Mouse (Mus musculus) midbrain, embryonic 15.5 days (tissue): ENCODE data around the gene Nfe2l1. TPM values are rescaled to one million over a fixed set of nuclear protein-coding genes. Genes with fewer than 3 reads are reported as not detected.

Source experiments
- ATAC-seq: fragments of 200-750 bp; cut with Nextera tagmentation; replicated peaks from 2 replicates; pipeline ENCODE4 v1.8.0; 2017; ENCODE audit warnings: moderate TSS enrichment
- H3K27ac ChIP-seq: fragments of 300-500 bp; sonication (generic); 2 replicates; pipeline ENCODE4 v1.5.1; 2015; ENCODE audit warnings: mild to moderate bottlenecking, inconsistent platforms
- H3K27me3 ChIP-seq: fragments of 300-500 bp; sonication (generic); replicated peaks from 2 replicates; pipeline ENCODE4 v1.6.1; 2015; ENCODE audit warnings: inconsistent platforms
- H3K36me3 ChIP-seq: fragments of 300-500 bp; sonication (generic); replicated peaks from 2 replicates; pipeline ENCODE4 v1.6.1; 2015; ENCODE audit warnings: inconsistent platforms
- H3K4me1 ChIP-seq: fragments of 300-500 bp; sonication (generic); 2 replicates; pipeline ENCODE4 v1.6.1; 2015; ENCODE audit warnings: inconsistent platforms
- H3K4me2 ChIP-seq: fragments of 300-500 bp; sonication (generic); 2 replicates; pipeline ENCODE4 v1.6.1; 2015; ENCODE audit warnings: inconsistent platforms, mild to moderate bottlenecking, moderate library complexity
- H3K4me3 ChIP-seq: fragments of 300-500 bp; sonication (generic); 2 replicates; pipeline ENCODE4 v1.5.1; 2015; ENCODE audit warnings: mild to moderate bottlenecking, inconsistent platforms
- H3K9ac ChIP-seq: fragments of 300-500 bp; sonication (generic); 2 replicates; pipeline ENCODE4 v1.6.1; 2015; ENCODE audit warnings: mild to moderate bottlenecking, inconsistent platforms
- H3K9me3 ChIP-seq: fragments of 300-500 bp; sonication (generic); 2 replicates; pipeline ENCODE4 v1.6.1; 2016; ENCODE audit warnings: inconsistent platforms
- WGBS: fragments of 180-500 bp; shearing (Covaris S2); methylation state at CpG from one replicate; pipeline ENCODE4 v1.1.7; 2015; ENCODE audit warnings: mixed read lengths; 5-methylcytosine and 5-hydroxymethylcytosine counted together
- microRNA counts: library from miRNA; unstranded; fragments of <30 nt; microRNA quantifications from one replicate; lab custom pipeline; 2016
- microRNA-seq: library from miRNA; unstranded; fragments of <30 nt; microRNA quantifications from one replicate; pipeline ENCODE4, GENCODE M21; 2016
- polyA plus RNA-seq: library from polyadenylated mRNA; unstranded; fragments of >200 nt; fragmentation: Nextera tagmentation; extraction: Ambion mirVana; gene quantifications from 2 replicates; pipeline ENCODE4 v1.2.1, GENCODE M21; 2015

The Nfe2l1 gene
- polyA plus RNA-seq, 1 experiment from 2014 or later: 80.9 TPM

DNA sequence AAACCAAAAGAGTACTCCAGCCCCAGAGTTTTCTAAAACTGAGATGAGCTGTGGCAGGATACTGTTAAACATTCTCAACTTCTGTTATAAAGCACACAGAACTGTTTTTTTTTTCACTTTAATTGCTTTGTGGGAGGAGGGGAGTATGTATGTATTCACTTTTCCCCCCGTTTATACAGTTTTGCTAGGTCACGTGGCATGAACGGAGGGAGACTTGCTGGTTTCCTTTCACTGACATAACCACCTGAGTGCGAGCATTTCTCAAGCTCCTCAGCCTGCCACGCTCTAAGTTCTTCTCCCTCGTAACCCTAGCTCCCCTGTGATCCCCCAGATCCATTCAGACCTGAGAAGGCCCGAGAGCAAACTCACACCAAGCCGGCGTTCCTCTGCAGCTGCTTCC, 57.4 kb downstream of the Nfe2l1 start:
- H3K27ac ChIP-seq: no peak overlapping the region
- no peaks in the 10 kb centered on the region for H3K27me3 ChIP-seq
- H3K9me3 ChIP-seq: no peaks in the 10 kb centered on the region
- H3K36me3 ChIP-seq: peaks cover 24% of the 10 kb centered on the region
- H3K4me1 ChIP-seq: peaks cover 26% of the 10 kb centered on the region
- no peak overlapping the region for H3K9ac ChIP-seq
- no peak overlapping the region for H3K4me3 ChIP-seq
- no peak for ATAC-seq
- no peak overlapping the region for H3K4me2 ChIP-seq
- 93% methylated on average over 9 of the region's 9 CpGs for WGBS

DNA sequence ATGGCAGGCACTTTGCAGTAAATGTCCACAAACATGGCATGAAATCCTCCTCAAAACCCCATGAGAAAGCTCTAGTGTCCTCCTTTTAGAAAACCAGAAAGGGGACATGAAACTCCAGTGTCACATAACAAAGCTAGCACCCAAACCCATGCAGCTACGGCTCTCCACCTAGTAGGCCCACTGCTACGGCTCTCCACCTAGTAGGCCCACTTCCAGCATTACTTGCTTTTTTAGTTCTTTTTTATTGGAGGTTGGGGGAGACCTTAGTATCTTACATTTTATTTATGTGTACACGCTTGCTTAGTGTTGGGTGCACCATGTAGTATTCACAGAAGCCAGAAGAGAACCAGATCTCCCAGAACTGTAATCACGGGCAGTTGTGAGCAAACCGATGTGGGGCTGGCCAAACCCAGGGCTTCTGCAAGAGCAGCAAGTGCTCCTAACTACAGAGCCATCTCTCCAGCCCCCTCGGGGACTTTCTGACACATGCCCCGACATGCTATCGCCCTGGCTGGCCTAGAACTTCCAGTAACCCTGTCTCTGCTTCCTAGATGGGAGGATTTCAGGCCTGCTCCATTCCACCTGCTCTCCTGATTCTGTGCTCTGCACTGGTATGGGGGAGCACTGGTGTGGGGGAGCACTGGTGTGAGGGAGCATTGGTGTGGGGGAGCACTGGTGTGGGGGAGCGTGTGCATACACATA, 58.3 kb downstream of the Nfe2l1 start:
- Histone ChIP-seq H3K4me2 (no peak overlapping the region), H3K4me3 (no peak overlapping the region), H3K9me3 (no peaks in the 10 kb centered on the region), H3K9ac (no peak overlapping the region), H3K27me3 (no peaks in the 10 kb centered on the region), H3K4me1 (peaks cover 31% of the 10 kb centered on the region), H3K36me3 (peaks cover 24% of the 10 kb centered on the region), H3K27ac (no peak overlapping the region)
- 95% methylated on average over 9 of the region's 9 CpGs for WGBS
- ATAC-seq: no peak

DNA sequence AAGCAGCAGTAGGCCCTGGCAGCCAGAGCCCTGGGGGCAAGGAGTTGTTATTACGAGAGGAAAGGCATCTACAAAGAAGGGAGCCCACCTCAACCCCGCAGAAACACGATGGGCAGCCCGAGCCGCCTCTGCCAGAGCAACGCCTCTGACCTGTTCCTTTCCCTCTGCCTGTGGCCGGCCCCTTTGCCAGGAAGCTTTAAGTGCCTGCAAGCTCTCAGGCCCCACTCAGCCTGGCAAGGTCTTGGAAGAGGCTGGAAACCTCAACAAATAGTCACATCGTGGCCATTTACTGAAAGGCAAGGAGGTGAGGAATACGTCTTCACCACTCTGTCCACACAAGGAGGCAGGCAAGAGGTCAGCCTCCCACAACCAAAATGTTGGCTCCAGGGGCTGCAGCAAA, 61.5 kb downstream of the Nfe2l1 start:
- H3K4me1 ChIP-seq: peaks cover 42% of the 10 kb centered on the region
- H3K27ac ChIP-seq: peak overlapping the region; percentile 69
- 52% methylated on average over 9 of the region's 9 CpGs for WGBS
- no peaks in the 10 kb centered on the region for H3K9me3 ChIP-seq
- no peak overlapping the region for H3K9ac ChIP-seq
- no peak for ATAC-seq
- no peaks in the 10 kb centered on the region for H3K27me3 ChIP-seq
- H3K4me2 ChIP-seq: no peak overlapping the region
- H3K4me3 ChIP-seq: no peak overlapping the region
- peaks cover 24% of the 10 kb centered on the region for H3K36me3 ChIP-seq

MicroRNAs within 50 kb of the gene (microRNA counts, 519-probe panel; counts per million panel counts)
- 3,125 counts per million, percentile 72 among the panel's probes with 10 or more counts for microRNA mmu-miR-152 (lab: Ali Mortazavi, UCI)

Small RNAs within 50 kb of the gene (microRNA-seq; reads per million reads assigned to microRNA genes)
- 35.9 reads per million, percentile 42 among the genes with 10 or more reads in this experiment for gene Mir152

Other genes with a start within 250 kb of the Nfe2l1 start
- gene Snx11, start 52.4 kb downstream of the Nfe2l1 start, polyA plus RNA-seq: 47.2 and 51.1 TPM in 2 replicates
- gene Cbx1, start 40.8 kb downstream of the Nfe2l1 start, polyA plus RNA-seq: 70.6 and 76.7 TPM in 2 replicates
- gene Copz2, start 19.9 kb upstream of the Nfe2l1 start, polyA plus RNA-seq: 19.9 and 20.5 TPM in 2 replicates
- gene Cdk5rap3, start 86.5 kb upstream of the Nfe2l1 start, polyA plus RNA-seq: 88.2 and 91.7 TPM in 2 replicates
- gene Prr15l, start 98.1 kb upstream of the Nfe2l1 start, polyA plus RNA-seq: 0.17 and 0.30 TPM in 2 replicates
- 28.7 and 29.7 TPM in 2 replicates for gene Pnpo, start 114.0 kb upstream of the Nfe2l1 start, polyA plus RNA-seq
- 16.2 and 17.3 TPM in 2 replicates for gene Sp2, start 153.0 kb upstream of the Nfe2l1 start, polyA plus RNA-seq
- gene Sp6, start 183.4 kb upstream of the Nfe2l1 start, polyA plus RNA-seq: 0.37 TPM in 1 of 2 replicates, not detected in the other
- gene Scrn2, start 200.0 kb upstream of the Nfe2l1 start, polyA plus RNA-seq: 15.0 and 16.4 TPM in 2 replicates
- 3.4 and 3.8 TPM in 2 replicates for gene Lrrc46, start 211.4 kb upstream of the Nfe2l1 start, polyA plus RNA-seq
- gene Mrpl10, start 211.6 kb upstream of the Nfe2l1 start, polyA plus RNA-seq: 54.5 and 60.2 TPM in 2 replicates
- gene Osbpl7, start 220.7 kb upstream of the Nfe2l1 start, polyA plus RNA-seq: 12.8 and 14.1 TPM in 2 replicates